In genomic region chr17:46272675-46273074, GRCm38 (mm10) we compare ENCODE assay signal across 13 mouse cellular contexts. TPM values are rescaled to one million over a fixed set of nuclear protein-coding genes. Genes with fewer than 3 reads are reported as not detected.
A peak's percentile ranks its signal among the peaks of the same experiment; 100 is the strongest.
DNase-seq lines count a peak whose midpoint lies in the region; ATAC-seq and TF ChIP-seq lines count a peak whose summit lies in the region.
"Had no signal": no experiment of that assay in that cellular context is flagged by ENCODE, and none has a peak within 500 bp of the region (broad histone marks: within the 10 kb centered on the region; RNA-seq: fewer than 3 reads in every experiment).

No protein-coding gene starts in this region.

- intact Hi-C loops in heart, adult 2 months (cut with DNase I), result loop anchor here (2.0 kb wide), 1 partner anchor 14 kb away; no protein-coding TSS in a partner anchor
- intact Hi-C loops in heart, postnatal 14 days (cut with DNase I), result no loop called here

- no peak overlapping the region for H3K9ac ChIP-seq in heart, adult 2 months (ENCODE audit: low read depth, low read length)
- no peak overlapping the region for H3K9ac ChIP-seq in heart, embryonic 11.5 days (ENCODE audit: low read depth, low read length)
- no peak overlapping the region for H3K9ac ChIP-seq in neural tube, embryonic 11.5 days (ENCODE audit: low read length)
- H3K9ac ChIP-seq: liver, embryonic 12.5 days; neural tube, embryonic 15.5 days had no signal

- TF ChIP-seq CTCF in heart, adult 2 months (IDR thresholded peaks at IDR 0.05), result no peak

- H3K4me3 ChIP-seq in heart, adult 2 months, result no peak overlapping the region
- no peak overlapping the region for H3K4me3 ChIP-seq in heart, embryonic 11.5 days (ENCODE audit: low read depth, low read length)
- no peak overlapping the region for H3K4me3 ChIP-seq in neural tube, embryonic 11.5 days (ENCODE audit: low read depth, low read length)
- H3K4me3 ChIP-seq: liver, embryonic 12.5 days; neural tube, embryonic 15.5 days had no signal

- no peak overlapping the region; the same call in 1 of the 2 replicates for H3K4me2 ChIP-seq in heart, embryonic 11.5 days
- H3K4me2 ChIP-seq in neural tube, embryonic 11.5 days (ENCODE audit: low read depth), result no peak overlapping the region
- H3K4me2 ChIP-seq: liver, embryonic 12.5 days; midbrain, embryonic 11.5 days; neural tube, embryonic 15.5 days had no signal

- peaks cover 21% of the 10 kb centered on the region; the same call in 1 of the 2 replicates for H3K4me1 ChIP-seq in heart, adult 2 months (ENCODE audit: control insufficient read depth, insufficient read depth, low read length)
- H3K4me1 ChIP-seq in heart, embryonic 11.5 days (ENCODE audit: control insufficient read depth, insufficient read depth, low read length), result peaks cover 27% of the 10 kb centered on the region
- no peaks in the 10 kb centered on the region for H3K4me1 ChIP-seq in neural tube, embryonic 11.5 days (ENCODE audit: control insufficient read depth, insufficient read depth, low read length)

- 37% methylated on average over 5 of the region's 5 CpGs for WGBS in heart, adult 2 months
- WGBS in heart, embryonic 11.5 days (ENCODE audit: insufficient replicate concordance), result 69% methylated on average over 5 of the region's 5 CpGs
- WGBS in neural tube, embryonic 11.5 days, result 87% methylated on average over 5 of the region's 5 CpGs

- TF ChIP-seq EP300 in heart, adult 2 months (IDR thresholded peaks at IDR 0.05; ENCODE audit: insufficient read depth, low read depth, low read length), result peak; percentile 81

- no peaks in the 10 kb centered on the region for H3K9me3 ChIP-seq in heart, embryonic 11.5 days (replicated peaks; ENCODE audit: control insufficient read depth, low read length)
- no peaks in the 10 kb centered on the region for H3K9me3 ChIP-seq in neural tube, embryonic 11.5 days (ENCODE audit: control insufficient read depth, low read length)
- H3K9me3 ChIP-seq: liver, embryonic 12.5 days; neural tube, embryonic 15.5 days had no signal

- ATAC-seq in heart, embryonic 11.5 days (replicated peaks; ENCODE audit: insufficient number of reproducible peaks, low FRiP score, low TSS enrichment), result no peak
- ATAC-seq in neural tube, embryonic 11.5 days (ENCODE audit: insufficient read depth, low FRiP score, low TSS enrichment), result no peak
- ATAC-seq: liver, embryonic 12.5 days had no signal

- peak; percentile 19; the same call in 1 of the 2 replicates for TF ChIP-seq POLR2A in heart, adult 2 months (IDR thresholded peaks at IDR 0.05; ENCODE audit: insufficient read depth, low read depth, low read length)

- no peaks in the 10 kb centered on the region for H3K27me3 ChIP-seq in heart, adult 2 months (ENCODE audit: control insufficient read depth, insufficient read depth, low read length)
- no peaks in the 10 kb centered on the region for H3K27me3 ChIP-seq in heart, embryonic 11.5 days (ENCODE audit: control insufficient read depth, insufficient read depth, low read length)
- H3K27me3 ChIP-seq in neural tube, embryonic 11.5 days (ENCODE audit: control insufficient read depth, insufficient read depth, low read length), result no peaks in the 10 kb centered on the region
- H3K27me3 ChIP-seq: liver, embryonic 12.5 days; neural tube, embryonic 15.5 days had no signal

- peak overlapping the region; percentile 23 for H3K27ac ChIP-seq in heart, adult 2 months
- no peak overlapping the region for H3K27ac ChIP-seq in heart, embryonic 11.5 days (ENCODE audit: low read depth, low read length)
- H3K27ac ChIP-seq in neural tube, embryonic 11.5 days (ENCODE audit: low read depth, low read length), result no peak overlapping the region
- H3K27ac ChIP-seq: hindbrain, postnatal 0 days; liver, embryonic 12.5 days; neural tube, embryonic 15.5 days had no signal

- H3K79me2 ChIP-seq in heart, adult 2 months (replicated peaks; ENCODE audit: control insufficient read depth, insufficient read depth, low read length), result peaks cover 2% of the 10 kb centered on the region

- H3K36me3 ChIP-seq in heart, adult 2 months (ENCODE audit: control insufficient read depth, insufficient read depth, low read length), result peaks cover 12% of the 10 kb centered on the region
- H3K36me3 ChIP-seq in heart, embryonic 11.5 days (ENCODE audit: control insufficient read depth, insufficient read depth, low read length), result peaks cover 2% of the 10 kb centered on the region; the same call in 1 of the 2 replicates
- H3K36me3 ChIP-seq in neural tube, embryonic 11.5 days (ENCODE audit: control insufficient read depth, insufficient read depth, low read length), result peaks cover 14% of the 10 kb centered on the region

- DNase-seq in heart, adult 2 months, result peak; percentile 60 to 68
- peak; percentile 9 for DNase-seq in neural tube, embryonic 11.5 days (ENCODE audit: low spot score)
- no peak for DNase-seq in neural tube, embryonic 10.5 days (ENCODE audit: extremely low spot score, low spot score)
- peak; percentile 42 to 47 for DNase-seq in heart, postnatal 14 days
- no peak for DNase-seq in thymus, postnatal 25 days
- DNase-seq in spleen, postnatal 10 days (ENCODE audit: low spot score in 2 of 2), result no peak
- DNase-seq: cerebellum, postnatal 14 days; thymus, adult 2 months had no signal

RNA-seq across cellular contexts. Expression of gene Tjap1, which starts 10.2 kb away (rescaled TPM):
- total RNA-seq in heart, adult 2 months (2021), result 10 to 100 TPM; 28.3 to 34.7 TPM
- polyA plus RNA-seq in heart, adult 2 months (2012; rRNA removed), result 35.8 and 39.1 TPM in 2 replicates
- 36.8 and 37.0 TPM in 2 replicates for polyA plus RNA-seq in heart, embryonic 11.5 days (2014; fragmentation: Nextera tagmentation; extraction: Ambion mirVana)
- polyA plus RNA-seq in neural tube, embryonic 11.5 days (2014; fragmentation: Nextera tagmentation; extraction: Ambion mirVana), result 47.6 and 48.8 TPM in 2 replicates
- total RNA-seq in heart, postnatal 14 days (2021), result 10 to 100 TPM; 40.6 to 42.9 TPM

RNA-seq across cellular contexts. Expression of gene Lrrc73, which starts 19.3 kb away (rescaled TPM):
- under 1 TPM; 0.21 to 0.34 TPM for total RNA-seq in heart, adult 2 months (2021)
- polyA plus RNA-seq in heart, adult 2 months (2012; rRNA removed), result 0.59 and 0.70 TPM in 2 replicates
- 0.70 and 0.79 TPM in 2 replicates for polyA plus RNA-seq in heart, embryonic 11.5 days (2014; fragmentation: Nextera tagmentation; extraction: Ambion mirVana)
- 1.7 and 2.8 TPM in 2 replicates for polyA plus RNA-seq in neural tube, embryonic 11.5 days (2014; fragmentation: Nextera tagmentation; extraction: Ambion mirVana)
- total RNA-seq in heart, postnatal 14 days (2021), result under 1 TPM; 0.50 to 0.85 TPM

RNA-seq across cellular contexts. Expression of gene Dlk2, which starts 24.5 kb away (rescaled TPM):
- under 1 TPM; 0.23 to 0.39 TPM for total RNA-seq in heart, adult 2 months (2021)
- polyA plus RNA-seq in heart, adult 2 months (2012; rRNA removed), result 0.35 and 0.74 TPM in 2 replicates
- 0.27 TPM in 1 of 2 replicates, not detected in the other for polyA plus RNA-seq in heart, embryonic 11.5 days (2014; fragmentation: Nextera tagmentation; extraction: Ambion mirVana)
- polyA plus RNA-seq in neural tube, embryonic 11.5 days (2014; fragmentation: Nextera tagmentation; extraction: Ambion mirVana), result 1.1 and 1.3 TPM in 2 replicates
- under 1 TPM; 0.68 to 0.84 TPM for total RNA-seq in heart, postnatal 14 days (2021)
- polyA plus RNA-seq: liver, embryonic 12.5 days had no signal

RNA-seq across cellular contexts. Expression of gene Yipf3, which starts 24.8 kb away (rescaled TPM):
- total RNA-seq in heart, adult 2 months (2021), result 10 to 100 TPM; 72.4 to 82.8 TPM
- 136 and 142 TPM in 2 replicates for polyA plus RNA-seq in heart, adult 2 months (2012; rRNA removed)
- polyA plus RNA-seq in heart, embryonic 11.5 days (2014; fragmentation: Nextera tagmentation; extraction: Ambion mirVana), result 77.8 and 83.0 TPM in 2 replicates
- polyA plus RNA-seq in neural tube, embryonic 11.5 days (2014; fragmentation: Nextera tagmentation; extraction: Ambion mirVana), result 79.4 and 89.9 TPM in 2 replicates
- 10 to 100 TPM; 72.4 to 77.7 TPM for total RNA-seq in heart, postnatal 14 days (2021)

RNA-seq across cellular contexts. Expression of gene Polr1c, which starts 24.8 kb away (rescaled TPM):
- 10 to 100 TPM; 20.2 to 24.7 TPM for total RNA-seq in heart, adult 2 months (2021)
- polyA plus RNA-seq in heart, adult 2 months (2012; rRNA removed), result 19.1 and 25.8 TPM in 2 replicates
- 56.0 and 56.1 TPM in 2 replicates for polyA plus RNA-seq in heart, embryonic 11.5 days (2014; fragmentation: Nextera tagmentation; extraction: Ambion mirVana)
- 105 TPM in 2 replicates for polyA plus RNA-seq in neural tube, embryonic 11.5 days (2014; fragmentation: Nextera tagmentation; extraction: Ambion mirVana)
- total RNA-seq in heart, postnatal 14 days (2021), result 10 to 100 TPM; 19.1 to 27.3 TPM

Comparison
In these comparisons a context has a peak if more than half of its experiments do, and no peak if none do; other contexts are left out.
1. DNase-seq: peak in heart, adult 2 months (2 of 2), neural tube, embryonic 11.5 days (single experiment) and heart, postnatal 14 days (2 of 2); none in neural tube, embryonic 10.5 days (single experiment), thymus, postnatal 25 days (single experiment) and spleen, postnatal 10 days (0 of 2).